Mouse (Mus musculus) bone marrow macrophage, adult 2 months (primary cell): ENCODE measurements around the gene Rbms3. TPM values are rescaled to one million over a fixed set of nuclear protein-coding genes. Genes with fewer than 3 reads are reported as not detected.

ENCODE experiments used
- H3K27ac ChIP-seq: 2 replicates; pipeline ENCODE4 v1.5.1; 2012; ENCODE audit warnings: low read depth, low read length; ENCODE audit not compliant: insufficient read depth
- H3K4me1 ChIP-seq: 2 replicates; pipeline ENCODE4 v1.6.1; 2012; ENCODE audit warnings: low read length; ENCODE audit not compliant: control insufficient read depth, insufficient read depth
- H3K4me3 ChIP-seq: 2 replicates; pipeline ENCODE4 v1.5.1; 2012; ENCODE audit warnings: mild to moderate bottlenecking, low read length, moderate library complexity; ENCODE audit not compliant: insufficient read depth
- CTCF ChIP-seq: IDR thresholded peaks from 2 replicates; pipeline ENCODE4 v1.5.1; 2012; ENCODE audit warnings: low read depth, mild to moderate bottlenecking, low read length, moderate library complexity
- POLR2A ChIP-seq: IDR thresholded peaks from 2 replicates; pipeline ENCODE4 v1.6.1; 2012; ENCODE audit warnings: mild to moderate bottlenecking, low read depth, low read length, borderline replicate concordance
- polyA plus RNA-seq: library from polyadenylated mRNA; stranded (reverse); fragments of >200 nt; gene quantifications from 2 replicates; pipeline ENCODE4 v1.2.4, GENCODE M21; 2012; ENCODE audit not compliant: missing spikeins, insufficient read depth, insufficient read length

Gene Rbms3
- polyA plus RNA-seq, 1 experiment = 0.13 TPM

DNA sequence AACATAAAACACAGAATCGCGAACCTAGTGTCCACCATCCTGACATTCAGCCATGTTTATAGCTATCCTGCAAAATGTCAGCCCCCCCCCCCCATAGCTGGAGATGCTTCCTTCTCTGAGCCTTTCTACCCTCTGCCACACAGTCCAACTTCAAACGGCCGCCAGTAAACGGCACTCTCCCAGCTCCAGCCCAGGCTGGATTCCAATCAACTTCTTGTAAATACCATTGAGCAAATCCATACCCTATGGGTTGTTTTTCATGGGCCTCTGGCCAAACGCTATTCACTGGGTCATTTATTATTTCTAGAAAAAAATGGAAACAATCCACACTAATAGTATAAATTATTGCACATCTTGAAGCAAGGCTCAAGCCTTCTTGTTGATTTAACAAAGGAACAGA lies 468.6 kb downstream of the Rbms3 start:
- Histone ChIP-seq H3K27ac (no peak overlapping the region), H3K4me3 (no peak overlapping the region), H3K4me1 (no peaks in the 10 kb centered on the region)
- no peak for TF ChIP-seq POLR2A
- no peak for TF ChIP-seq CTCF

DNA sequence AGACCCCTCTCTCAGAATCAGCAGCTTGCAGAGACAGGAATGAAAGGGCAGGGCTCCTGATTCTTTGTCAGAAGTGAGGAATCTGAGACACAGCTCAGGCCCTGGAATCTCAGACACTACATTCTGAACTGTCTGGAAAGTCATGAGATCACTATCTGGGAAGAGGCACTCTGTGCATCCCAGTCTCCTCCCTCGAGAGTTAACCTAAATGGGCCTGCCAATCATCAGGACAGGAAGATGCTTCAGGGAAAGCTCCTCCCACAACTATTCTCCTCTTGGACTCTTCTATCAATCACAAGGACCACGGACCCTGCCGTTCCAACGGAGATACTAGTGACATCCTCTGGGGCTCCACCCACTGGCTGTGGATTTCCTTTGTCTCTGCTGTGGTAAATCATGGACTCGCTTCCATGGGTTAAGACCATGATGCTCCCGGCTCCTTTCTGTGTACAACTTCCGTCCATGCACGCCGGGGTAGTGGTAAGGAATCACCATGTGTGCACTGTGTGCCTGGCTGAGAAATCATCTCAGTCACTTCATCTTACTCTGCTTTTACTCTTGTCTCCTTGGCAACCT lies 473.3 kb downstream of the Rbms3 start:
- Histone ChIP-seq H3K4me1 (no peaks in the 10 kb centered on the region), H3K27ac (no peak overlapping the region)
- TF ChIP-seq POLR2A (no peak), CTCF (no peak)

DNA sequence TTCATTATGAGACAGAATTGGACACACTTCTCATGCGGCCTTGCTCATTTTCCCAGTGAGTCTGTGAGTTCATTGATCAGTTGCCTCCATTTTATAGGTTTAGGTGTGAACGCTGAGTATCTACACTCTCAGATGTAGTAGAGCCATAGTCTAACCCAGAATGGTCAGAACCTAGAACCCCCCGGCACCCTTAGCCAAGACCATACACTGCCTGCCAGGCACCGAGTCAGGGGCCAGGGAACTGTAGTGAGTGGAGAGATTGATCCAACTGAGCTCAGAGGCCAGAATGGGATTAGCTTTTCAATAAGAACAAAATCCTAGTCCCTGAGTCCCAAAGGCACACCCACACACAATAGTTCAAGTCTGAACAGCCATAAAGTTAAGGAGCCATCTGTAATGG lies 475.1 kb downstream of the Rbms3 start:
- TF ChIP-seq POLR2A (no peak), CTCF (no peak)

More for the DNA sequence above, 473.3 kb downstream of the Rbms3 start:
- H3K4me3 ChIP-seq = no peak overlapping the region

GRCm38 (mm10) chr9:117153686-117154274 lies 475.9 kb downstream of the Rbms3 start:
- Histone ChIP-seq H3K27ac (no peak overlapping the region), H3K4me3 (no peak overlapping the region), H3K4me1 (no peaks in the 10 kb centered on the region)
- TF ChIP-seq CTCF (no peak), POLR2A (no peak)

More for the DNA sequence above, 475.1 kb downstream of the Rbms3 start:
- Histone ChIP-seq H3K4me3 (no peak overlapping the region), H3K27ac (no peak overlapping the region), H3K4me1 (no peaks in the 10 kb centered on the region)

GRCm38 (mm10) chr9:117151951-117152350 lies 477.8 kb downstream of the Rbms3 start:
- TF ChIP-seq POLR2A (no peak), CTCF (no peak)
- Histone ChIP-seq H3K4me3 (no peak overlapping the region), H3K4me1 (no peaks in the 10 kb centered on the region), H3K27ac (no peak overlapping the region)

DNA sequence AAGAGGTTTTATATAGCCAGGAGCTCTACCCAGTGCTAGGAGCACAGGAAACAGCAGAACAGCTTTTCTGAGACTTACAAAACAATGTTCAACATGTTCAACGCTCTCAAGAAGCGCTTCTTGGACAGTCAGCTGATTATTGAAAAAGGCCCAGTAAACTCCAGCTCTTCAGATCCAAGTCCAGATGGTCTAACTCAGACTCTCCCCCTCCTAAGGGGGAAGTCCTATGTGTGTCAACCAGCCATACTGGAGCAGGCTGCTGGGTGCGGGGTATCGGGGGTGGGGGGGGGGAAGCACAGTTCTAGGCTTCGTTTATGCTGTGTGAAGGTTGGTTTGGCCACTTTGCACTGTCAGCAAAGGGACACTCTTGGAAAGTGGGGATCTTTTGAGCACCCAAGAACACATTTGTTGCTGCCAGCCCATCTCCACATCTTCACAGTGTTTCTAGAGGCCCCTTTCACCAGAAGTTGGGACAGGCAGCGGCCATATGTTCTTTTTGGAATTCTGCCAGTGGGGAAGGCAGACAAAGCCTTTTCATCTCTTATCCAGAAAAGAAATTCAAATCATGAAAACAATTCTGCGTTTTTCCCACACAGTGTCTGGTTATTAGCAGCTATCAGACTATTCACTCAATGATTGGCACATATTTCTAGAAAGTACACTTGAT lies 485.5 kb downstream of the Rbms3 start:
- no peak overlapping the region for H3K27ac ChIP-seq
- H3K4me1 ChIP-seq = no peaks in the 10 kb centered on the region
- no peak overlapping the region for H3K4me3 ChIP-seq
- no peak for TF ChIP-seq CTCF
- no peak for TF ChIP-seq POLR2A

- peaks cover 5% of the 10 kb centered on the region for H3K4me1 ChIP-seq
- no peak overlapping the region for H3K27ac ChIP-seq
- H3K4me3 ChIP-seq = no peak overlapping the region
- TF ChIP-seq POLR2A (no peak), CTCF (no peak)
These were observed 489.7 kb downstream of the Rbms3 start for GRCm38 (mm10) chr9:117139971-117140370.

DNA sequence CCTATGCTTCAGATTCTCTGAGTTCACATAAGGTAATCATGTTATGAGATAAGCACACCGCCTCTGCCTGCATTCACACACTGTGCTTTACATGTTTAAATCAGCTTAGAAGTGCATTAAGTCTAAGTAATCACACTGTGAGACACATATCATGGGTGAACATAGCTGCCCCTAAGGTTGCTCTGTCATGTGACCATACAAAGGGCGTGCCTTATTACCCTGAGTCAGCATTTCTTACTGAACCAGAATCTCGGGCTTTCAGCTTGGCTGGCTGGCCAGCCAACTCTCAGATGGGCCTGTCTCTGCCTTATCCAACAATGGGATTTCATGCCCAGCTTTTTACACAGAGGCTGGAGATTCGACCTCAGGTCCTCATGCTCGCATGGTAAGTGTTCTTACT lies 493.3 kb downstream of the Rbms3 start:
- no peak overlapping the region for H3K4me3 ChIP-seq
- TF ChIP-seq CTCF = no peak
- no peak for TF ChIP-seq POLR2A
- H3K4me1 ChIP-seq = peaks cover 5% of the 10 kb centered on the region
- H3K27ac ChIP-seq = no peak overlapping the region

DNA sequence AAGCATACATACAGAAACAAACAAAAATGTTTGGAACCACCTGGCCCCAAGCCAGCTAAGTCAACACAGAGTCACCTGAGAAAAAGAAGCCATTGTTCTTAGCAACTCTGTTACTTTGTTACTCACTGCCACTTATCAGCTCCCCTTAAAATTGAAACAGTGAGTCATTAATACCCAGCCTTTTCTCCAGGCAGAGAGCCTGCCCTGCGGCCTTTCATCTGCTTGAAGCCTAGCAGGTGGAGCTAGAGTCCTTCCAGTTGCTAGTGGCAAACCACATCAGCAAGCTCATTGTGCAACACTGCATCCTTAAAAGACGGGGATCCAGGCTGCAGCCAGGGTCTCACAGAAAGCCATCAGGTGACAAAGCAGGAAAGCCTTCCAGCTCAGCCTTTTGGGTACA lies 495.7 kb downstream of the Rbms3 start:
- TF ChIP-seq CTCF (no peak), POLR2A (no peak)
- Histone ChIP-seq H3K4me3 (no peak overlapping the region), H3K27ac (no peak overlapping the region), H3K4me1 (peaks cover 7% of the 10 kb centered on the region)

- TF ChIP-seq POLR2A (no peak), CTCF (no peak)
- H3K4me1 ChIP-seq = 0 out of 2 replicates have a peak, but pooled peaks cover 2% of the 10 kb centered on the region
- no peak overlapping the region for H3K4me3 ChIP-seq
- no peak overlapping the region for H3K27ac ChIP-seq
These were observed 502.9 kb downstream of the Rbms3 start for GRCm38 (mm10) chr9:117126816-117127215.

DNA sequence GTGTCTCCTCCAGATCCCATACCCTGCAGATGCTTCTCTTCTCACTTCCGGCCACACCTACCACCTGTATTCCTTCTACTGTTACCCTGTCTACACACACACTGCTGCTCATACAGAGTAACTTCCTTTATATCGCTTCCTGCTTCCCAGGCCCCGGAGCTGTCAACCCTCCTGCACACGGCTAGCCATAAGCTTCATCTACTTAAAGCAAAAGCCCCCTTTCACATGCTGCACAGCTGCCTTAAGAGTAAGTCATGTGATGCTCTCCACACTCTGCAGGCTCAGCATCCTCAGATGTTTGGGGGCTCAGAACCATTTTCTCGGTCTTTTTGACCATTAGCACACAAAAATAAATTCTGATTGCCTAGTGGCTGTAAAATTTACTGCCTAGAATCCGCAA lies 503.9 kb downstream of the Rbms3 start:
- TF ChIP-seq CTCF (no peak), POLR2A (no peak)
- H3K4me1 ChIP-seq = 0 out of 2 replicates have a peak, but pooled peaks cover 2% of the 10 kb centered on the region
- no peak overlapping the region for H3K4me3 ChIP-seq
- H3K27ac ChIP-seq = no peak overlapping the region
